Mouse (Mus musculus): ENCODE results near the gene Lrp6.

The Lrp6 gene

DNA sequence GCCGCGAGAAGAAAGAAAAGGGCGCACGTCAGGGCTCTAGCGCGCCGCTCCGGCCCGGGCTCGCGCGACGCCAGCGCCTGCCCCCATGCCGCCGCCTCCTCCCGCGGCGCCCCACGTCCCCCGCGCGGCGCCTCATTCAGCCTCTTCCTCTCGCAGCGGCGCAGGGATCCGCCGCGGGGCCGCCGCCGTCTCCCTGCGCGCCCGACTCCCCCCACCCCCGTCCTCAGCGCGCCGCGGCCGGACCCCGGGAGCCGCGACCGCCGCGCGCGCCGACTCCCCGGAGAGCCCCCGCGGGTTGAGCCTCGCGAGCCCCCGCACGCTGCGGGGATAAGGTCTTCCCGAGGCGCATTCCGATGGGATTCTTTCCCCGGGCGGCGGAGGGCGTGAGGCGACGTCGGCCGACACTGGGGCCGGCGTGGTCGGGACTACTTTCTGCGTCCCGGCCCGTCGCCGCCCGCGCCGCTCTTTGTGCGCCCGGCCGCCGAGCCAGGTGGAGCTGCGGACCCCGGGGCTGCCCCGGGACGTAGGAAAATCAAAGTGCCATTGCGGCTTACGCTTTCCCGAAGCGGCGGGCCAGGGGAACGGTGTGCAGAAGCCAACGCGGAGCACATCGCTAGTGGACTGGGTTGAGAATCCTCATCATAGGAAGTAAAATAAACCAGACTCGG is at the start of gene Lrp6:
TSS of gene Lrp6 (minus strand) at position 148 of the 668 bp plus-strand sequence.
- peak; percentile 92 for DNase-seq (ENCODE audit: low read depth, low spot score)

GRCm38 (mm10) chr6:134614723-134615648 is 48.2 kb upstream of the Lrp6 start:
- DNase-seq (ENCODE audit: low read depth, low spot score) = peak; percentile 84

DNA sequence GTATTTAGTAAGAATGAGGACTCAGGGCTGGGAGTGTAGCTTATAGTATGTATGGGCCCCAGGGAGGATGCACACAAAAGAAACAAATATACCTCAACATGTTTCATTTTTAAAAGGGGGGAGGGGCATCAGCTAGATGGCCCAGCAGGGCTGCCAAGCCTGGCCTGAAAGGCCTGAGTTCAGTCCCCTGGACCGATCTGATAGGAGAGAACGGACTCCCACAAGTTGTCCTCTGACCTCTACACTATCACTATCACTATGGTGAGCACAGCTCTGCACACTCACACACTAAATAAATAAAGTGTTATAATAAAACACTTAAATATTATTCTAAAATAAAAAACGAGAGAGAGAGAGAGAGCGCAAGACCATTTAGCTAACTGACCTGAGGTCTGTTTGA is 47.6 kb upstream of the Lrp6 start:
- no peak for DNase-seq (ENCODE audit: low read depth, low spot score)

GRCm38 (mm10) chr6:134611896-134612295 is 45.1 kb upstream of the Lrp6 start:
- no peak for DNase-seq (ENCODE audit: low read depth, low spot score)

- no peak for DNase-seq (ENCODE audit: low read depth, low spot score)
Observed at GRCm38 (mm10) chr6:134610380-134610779, 43.6 kb upstream of the Lrp6 start.

DNA sequence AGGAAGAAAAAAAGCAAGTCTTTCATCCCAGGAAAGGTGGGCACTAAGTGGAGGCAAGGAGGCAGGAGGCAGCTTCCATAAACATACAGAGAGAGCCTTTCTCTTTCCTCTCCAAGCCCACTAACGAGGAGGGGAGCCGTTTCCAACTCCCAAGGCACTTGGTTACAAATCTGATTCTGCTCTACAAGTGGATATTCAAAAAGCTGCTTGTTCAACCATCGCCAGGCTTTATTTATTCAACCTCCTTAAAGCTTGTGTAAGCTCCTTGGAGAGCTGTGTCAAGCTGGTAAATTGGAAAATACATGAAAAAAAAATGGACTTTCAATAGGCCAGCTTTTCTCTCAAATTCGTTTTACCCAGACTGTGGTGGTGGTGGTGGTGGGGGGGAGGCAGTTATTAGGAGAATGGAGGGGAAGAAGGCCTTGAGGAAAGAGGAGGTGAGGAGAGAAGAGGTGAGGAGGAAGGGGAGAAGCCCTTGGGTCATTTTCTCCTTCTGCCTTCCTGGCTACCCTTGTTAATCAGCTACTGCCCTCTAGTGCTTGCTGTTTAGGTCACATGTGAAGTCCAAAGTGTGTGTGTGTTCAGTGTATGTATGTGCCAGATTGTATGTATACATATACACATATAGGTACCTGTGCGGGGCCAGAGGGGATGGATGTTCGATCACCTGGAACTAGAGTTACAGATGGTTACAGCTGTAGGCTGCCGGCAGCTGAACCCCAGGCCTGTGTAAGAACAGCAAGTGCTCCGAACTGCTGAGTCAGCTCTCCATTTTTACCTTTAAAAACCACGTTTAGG is 40.4 kb upstream of the Lrp6 start:
- DNase-seq (ENCODE audit: low read depth, low spot score) = peak; percentile 49

DNA sequence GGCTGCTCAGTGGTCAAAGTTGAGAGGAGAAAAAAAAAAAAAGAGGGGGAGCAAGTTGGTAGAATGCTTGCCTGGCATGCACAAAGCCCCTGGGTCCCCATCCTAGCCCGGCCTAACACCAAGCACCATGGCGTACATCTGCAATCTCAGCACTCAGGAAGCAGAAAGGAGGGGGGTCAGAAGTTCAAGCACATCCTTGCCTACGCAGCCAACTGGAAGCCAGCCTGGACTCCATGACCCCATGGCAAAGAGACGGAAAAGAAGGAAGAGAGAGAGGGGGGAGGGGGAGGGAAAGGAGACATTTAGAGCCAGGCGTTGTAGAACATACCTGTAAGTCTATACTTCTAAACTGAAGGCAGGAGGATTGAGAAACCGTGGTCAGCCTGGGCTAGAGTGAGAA is 39.8 kb upstream of the Lrp6 start:
- no peak for DNase-seq (ENCODE audit: low read depth, low spot score)

- no peak for DNase-seq (ENCODE audit: low read depth, low spot score)
Observed at GRCm38 (mm10) chr6:134605196-134605595, 38.4 kb upstream of the Lrp6 start.

- DNase-seq (ENCODE audit: low read depth, low spot score) = no peak
Observed at GRCm38 (mm10) chr6:134602371-134603003, 35.7 kb upstream of the Lrp6 start.

GRCm38 (mm10) chr6:134601766-134602165 is 35.0 kb upstream of the Lrp6 start:
- DNase-seq (ENCODE audit: low read depth, low spot score) = no peak

DNA sequence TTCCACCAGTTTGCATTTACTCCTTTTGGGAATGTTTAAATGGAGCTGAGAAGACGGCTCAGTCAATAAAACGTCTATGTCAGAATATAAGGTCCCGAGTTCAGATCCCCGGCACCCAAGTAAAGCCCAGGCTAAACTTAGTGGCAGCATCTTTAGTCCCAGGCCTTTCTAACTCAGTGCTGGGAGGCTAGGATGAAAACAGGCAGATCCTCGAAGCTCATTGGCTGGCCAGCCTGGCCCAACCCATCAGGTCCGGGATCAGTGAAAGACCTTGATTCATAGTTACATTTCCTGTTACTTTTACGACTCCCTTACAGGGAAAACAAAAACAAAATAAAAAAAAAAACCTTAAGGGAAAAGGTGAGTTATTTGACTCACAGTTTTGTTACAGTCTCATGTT is 34.4 kb upstream of the Lrp6 start:
- DNase-seq (ENCODE audit: low read depth, low spot score) = no peak

- DNase-seq (ENCODE audit: low read depth, low spot score) = no peak
Observed at GRCm38 (mm10) chr6:134599239-134599638, 32.5 kb upstream of the Lrp6 start.

DNA sequence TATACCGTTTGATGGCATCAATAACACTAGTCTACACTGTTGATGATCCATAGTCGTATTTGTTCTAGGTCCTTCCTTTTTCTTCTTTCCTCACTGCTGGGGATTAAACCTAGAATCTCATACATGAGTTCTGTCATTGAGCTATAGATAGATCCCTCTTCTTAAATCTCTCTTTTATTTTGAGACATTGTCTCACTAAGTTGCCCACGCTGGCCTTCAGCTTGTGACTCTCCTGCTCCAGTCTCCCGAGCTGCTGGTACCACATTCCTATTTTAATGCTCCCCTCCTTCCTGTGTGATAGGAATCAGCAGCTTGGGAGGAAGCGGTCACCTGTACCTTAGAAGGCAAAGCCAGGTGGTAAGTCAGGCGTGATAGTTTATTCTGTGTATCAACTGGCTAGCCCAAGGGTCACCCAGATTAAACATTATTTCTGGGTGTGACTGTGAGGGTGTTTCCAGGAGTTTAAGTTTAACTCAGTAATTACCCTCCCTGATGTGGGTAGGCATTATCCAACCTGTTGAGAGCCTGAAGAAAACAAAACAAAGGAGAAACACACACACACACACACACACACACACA is 31.0 kb upstream of the Lrp6 start:
- DNase-seq (ENCODE audit: low read depth, low spot score) = no peak

DNA sequence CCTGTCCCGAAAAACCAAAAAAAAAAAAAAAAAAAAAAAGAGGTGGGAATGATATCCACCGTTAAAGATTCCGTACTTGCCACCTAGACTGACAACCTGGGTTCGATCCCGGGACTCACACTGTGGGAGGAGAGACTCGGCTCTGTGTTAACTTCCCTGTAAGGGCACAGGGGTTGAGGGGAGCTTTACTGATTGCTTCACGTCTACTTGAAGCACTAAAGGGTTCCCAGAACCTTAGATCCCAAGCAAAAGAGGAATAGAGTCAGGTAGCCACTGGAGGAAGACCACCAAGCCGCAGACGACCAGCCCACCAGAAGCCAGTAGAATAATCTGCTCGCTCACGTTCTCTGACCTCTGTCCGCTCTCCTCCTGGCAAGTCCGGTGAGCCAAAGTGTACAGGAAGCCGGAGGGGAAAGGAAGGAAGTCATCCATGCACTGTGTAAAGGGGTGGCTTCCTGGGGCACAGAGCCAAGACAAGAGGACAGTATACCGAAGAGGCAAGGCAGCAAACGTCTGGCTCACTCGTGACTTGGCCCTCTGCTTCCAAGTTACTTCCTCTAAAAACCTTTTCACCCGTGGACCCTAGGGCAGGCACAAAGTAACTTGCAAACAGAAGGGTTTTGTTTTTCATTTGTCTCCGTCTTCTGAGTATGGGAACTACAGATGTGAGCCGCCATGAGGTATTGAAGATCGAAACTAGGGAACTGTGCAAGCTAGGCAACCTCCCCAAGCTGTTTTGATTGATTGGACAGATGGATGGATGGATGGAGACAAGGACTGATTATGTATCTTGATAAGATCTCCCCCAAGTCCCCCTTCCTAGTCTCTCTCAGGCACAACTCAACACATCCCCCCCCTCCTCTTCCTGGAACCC is 28.0 kb upstream of the Lrp6 start:
- DNase-seq (ENCODE audit: low read depth, low spot score) = peak; percentile 11

GRCm38 (mm10) chr6:134591614-134592013 is 24.8 kb upstream of the Lrp6 start:
- DNase-seq (ENCODE audit: low read depth, low spot score) = no peak

GRCm38 (mm10) chr6:134586241-134586640 is 19.5 kb upstream of the Lrp6 start:
- no peak for DNase-seq (ENCODE audit: low read depth, low spot score)

GRCm38 (mm10) chr6:134584616-134585015 is 17.9 kb upstream of the Lrp6 start:
- DNase-seq (ENCODE audit: low read depth, low spot score) = no peak

GRCm38 (mm10) chr6:134582110-134582509 is 15.3 kb upstream of the Lrp6 start:
- DNase-seq (ENCODE audit: low read depth, low spot score) = no peak

GRCm38 (mm10) chr6:134579506-134579905 is 12.7 kb upstream of the Lrp6 start:
- DNase-seq (ENCODE audit: low read depth, low spot score) = no peak

- DNase-seq (ENCODE audit: low read depth, low spot score) = no peak
Observed at GRCm38 (mm10) chr6:134578039-134578438, 11.3 kb upstream of the Lrp6 start.

Measured in CD4-positive, CD25-positive, alpha-beta regulatory T cell, adult 2 months (primary cell).